Mouse (Mus musculus): ENCODE data around the gene Rasa4.
"Not testable (repeated sequence)": the region's sequence is repeated elsewhere in the genome, so short reads cannot be mapped to it uniquely, and the experiment has no call there.

Rasa4 gene

DNA sequence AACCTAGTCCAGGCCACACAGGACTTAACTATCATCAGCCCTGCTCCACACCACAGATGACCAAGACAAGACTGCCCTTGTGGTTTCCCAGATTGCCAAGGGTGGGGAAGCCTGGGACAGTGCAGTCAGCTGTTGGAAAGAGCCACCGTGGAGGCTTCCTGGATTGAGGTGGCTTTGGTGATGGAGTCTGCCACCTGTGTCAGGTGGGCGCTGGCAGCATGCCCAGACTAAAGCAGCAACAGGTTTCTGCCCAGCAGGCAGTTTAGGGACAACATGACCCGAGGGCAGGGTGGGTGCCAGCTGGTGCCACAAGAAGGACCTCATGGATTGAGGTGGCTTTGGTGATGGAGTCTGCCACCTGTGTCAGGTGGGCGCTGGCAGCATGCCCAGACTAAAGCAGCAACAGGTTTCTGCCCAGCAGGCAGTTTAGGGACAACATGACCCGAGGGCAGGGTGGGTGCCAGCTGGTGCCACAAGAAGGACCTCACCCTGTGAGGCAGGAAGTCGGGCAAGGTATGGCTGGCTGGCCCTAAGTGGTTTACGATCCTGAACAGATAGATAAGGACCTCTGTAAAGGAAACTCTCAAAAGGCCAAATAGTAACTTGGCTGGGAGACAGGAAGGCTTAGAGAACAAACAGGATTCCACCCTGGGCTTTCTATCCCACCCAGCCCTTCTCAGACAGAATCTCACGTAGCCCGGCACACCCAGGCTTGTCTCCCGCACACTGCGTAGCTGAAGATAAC is 17.1 kb upstream of the Rasa4 start:
- intact Hi-C loops (cut with DNase I), result not testable (repeated sequence)

GRCm38 (mm10) chr5:136069411-136069810 is 14.3 kb upstream of the Rasa4 start:
- intact Hi-C loops (cut with DNase I), result no loop called here

DNA sequence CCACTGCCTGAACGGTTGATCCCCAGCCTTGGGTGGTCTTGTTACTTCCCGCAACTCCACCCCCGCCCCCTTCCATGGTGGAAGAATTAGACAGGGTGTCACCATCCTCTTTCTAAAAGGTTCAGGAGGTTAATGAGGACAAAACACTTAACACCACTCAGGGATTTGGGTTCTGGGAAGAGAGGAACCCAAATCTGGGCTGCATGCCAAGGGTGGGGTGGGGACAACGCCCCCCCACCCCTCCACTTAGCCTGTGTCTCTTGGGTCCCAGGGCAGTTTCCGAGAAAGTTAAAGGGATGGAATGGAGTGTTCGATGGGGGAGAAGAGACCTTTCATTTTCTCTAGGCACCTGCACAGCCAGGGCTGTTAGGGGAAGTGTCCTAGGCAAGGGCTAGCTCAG is 10.7 kb upstream of the Rasa4 start:
- intact Hi-C loops (cut with DNase I), result no loop called here

GRCm38 (mm10) chr5:136073526-136073925 is 10.2 kb upstream of the Rasa4 start:
- intact Hi-C loops (cut with DNase I), result no loop called here

- intact Hi-C loops (cut with DNase I), result no loop called here
These were observed 8.6 kb upstream of the Rasa4 start for GRCm38 (mm10) chr5:136075076-136075475.

- intact Hi-C loops (cut with DNase I), result no loop called here
These were observed 7.4 kb upstream of the Rasa4 start for GRCm38 (mm10) chr5:136076284-136076683.

DNA sequence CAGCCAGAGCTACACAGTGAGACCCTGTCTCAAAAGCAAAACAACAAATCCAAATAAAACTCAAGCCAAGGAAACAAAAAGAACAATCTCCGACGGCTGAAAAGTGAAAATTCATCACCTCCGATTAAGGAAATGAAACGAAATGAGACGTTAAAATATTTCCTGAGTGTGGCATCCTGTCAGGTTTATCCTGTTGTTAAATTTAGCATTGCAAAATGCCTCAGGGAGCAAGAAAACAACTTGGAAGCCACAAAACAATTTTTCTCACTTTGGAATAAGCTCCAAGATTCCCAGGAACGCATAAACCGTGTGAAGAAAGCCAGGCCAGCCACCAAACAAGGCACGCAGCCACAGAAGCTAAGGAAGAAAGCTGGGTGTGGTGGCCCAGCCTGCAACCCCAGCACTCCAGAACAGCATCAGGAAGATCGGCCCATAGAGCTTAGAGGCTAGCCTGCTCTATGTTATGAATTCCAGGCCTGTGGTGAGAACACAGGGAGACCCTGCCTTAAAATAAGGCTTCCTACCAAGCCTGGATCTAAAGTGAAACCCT is 6.6 kb upstream of the Rasa4 start:
- intact Hi-C loops (cut with DNase I), result no loop called here

DNA sequence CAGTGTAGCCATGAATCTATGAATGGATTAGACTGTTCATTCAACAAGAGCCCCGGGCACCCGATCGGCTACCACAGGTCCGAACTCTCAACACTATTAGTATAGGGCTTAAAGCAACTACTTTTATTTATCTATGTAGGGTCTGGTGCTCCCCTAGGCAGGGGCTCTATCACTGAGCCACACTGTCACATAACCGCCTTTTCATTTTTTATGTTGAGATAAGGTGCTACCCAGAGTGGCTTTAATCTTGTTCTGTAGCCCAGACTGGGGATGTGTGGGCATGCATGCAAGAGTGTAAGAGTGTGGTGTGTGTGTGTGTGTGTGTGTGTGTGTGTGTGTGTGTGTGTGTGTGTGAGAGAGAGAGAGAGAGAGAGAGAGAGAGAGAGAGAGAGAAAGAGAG is 5.6 kb upstream of the Rasa4 start:
- intact Hi-C loops (cut with DNase I), result no loop called here

- intact Hi-C loops (cut with DNase I), result no loop called here
These were observed 1.4 kb upstream of the Rasa4 start for GRCm38 (mm10) chr5:136082345-136082744.

- intact Hi-C loops (cut with DNase I), result no loop called here
These were observed 597 bp downstream of the Rasa4 start for GRCm38 (mm10) chr5:136084144-136084881.

DNA sequence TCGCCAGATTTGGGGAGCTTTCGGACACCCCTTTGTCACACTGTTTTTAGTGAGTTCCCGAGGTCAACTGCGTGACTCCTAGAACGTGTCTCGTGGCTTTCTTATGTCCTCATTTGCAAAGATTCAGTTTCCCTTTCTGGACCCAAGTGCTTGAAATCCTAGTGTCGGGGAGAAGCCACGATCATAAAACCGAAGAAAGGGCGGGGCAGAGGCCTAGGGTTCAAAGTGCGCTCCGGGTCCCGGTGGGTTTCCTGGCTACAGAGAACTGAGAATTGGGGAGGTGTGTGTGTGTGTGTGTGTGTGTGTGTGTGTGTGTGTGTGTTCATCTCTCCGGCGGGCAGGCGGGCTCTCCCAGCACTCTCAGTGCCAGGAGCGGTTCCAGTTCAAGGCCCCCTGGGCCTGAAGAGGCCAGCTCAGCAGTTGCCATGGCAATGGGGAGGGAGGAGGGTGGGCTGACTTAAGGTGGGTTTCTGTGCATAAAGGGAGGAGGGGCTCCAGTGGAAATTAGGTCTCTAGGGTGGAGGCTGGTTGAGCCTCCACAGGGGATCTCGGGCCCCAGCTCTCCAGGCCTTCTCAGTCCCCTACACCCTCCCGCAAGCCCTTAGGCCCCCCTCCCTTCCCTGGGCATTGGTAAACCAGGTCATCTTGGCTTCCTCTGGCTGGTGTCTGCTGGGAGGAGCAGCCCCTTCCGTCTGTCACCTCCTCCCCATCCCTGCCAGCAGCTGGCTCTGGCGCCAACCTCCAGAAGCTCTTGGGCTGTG is 1.4 kb downstream of the Rasa4 start:
- intact Hi-C loops (cut with DNase I), result no loop called here

DNA sequence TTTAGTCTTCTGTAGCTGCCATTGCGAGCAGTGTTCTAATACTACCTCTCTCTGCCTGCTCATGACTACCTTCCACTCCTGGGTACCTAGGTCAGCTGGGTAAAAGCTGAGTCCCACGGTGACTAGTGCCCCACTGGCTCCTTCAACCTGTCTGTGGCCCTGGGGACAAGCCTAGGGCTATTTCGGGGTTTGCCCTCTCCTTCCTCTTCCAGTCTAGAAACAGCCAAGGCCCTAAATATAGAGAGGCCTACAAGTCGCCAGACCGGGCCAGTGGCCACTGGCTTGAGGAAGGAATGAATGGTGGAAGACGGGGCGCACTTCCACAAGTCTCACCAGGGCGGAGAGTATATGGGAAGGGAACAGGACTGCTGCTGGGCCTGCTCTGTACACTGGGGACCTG is 2.6 kb downstream of the Rasa4 start:
- intact Hi-C loops (cut with DNase I), result no loop called here

DNA sequence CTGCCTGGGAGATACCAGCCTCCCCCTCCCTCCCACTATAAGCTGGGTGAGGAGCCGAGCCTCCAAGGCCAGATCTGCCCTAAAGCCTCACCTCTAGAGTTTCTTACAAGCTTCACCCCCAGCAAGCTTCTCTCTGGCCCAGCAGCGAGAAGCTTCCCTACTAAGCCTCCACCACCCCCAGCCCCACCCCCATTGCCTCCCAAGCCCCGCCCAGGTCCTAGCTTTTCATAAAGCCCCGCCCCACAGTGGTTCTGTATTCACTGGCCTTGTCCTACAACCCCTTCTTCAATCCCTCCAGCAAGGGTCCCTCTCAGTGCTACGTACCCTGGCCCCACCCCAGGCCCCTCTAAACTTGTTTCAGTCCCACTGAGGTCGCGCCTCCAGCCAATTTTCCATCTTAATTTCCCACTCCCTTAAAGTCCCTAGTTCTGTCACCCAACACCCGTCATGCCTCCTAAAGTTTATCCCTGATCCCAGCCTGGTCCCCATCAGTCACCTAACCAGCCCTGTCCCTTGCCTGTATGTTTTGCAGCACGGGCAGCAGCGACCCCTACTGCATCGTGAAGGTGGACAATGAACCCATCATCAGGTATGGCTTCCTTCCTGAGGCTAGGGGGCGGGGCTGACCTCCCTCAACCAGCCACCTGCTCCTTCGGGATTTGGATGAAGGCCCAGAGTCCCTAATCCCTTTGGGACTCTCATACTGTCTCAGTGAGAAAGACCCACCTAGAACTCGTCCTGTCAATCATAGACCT is 5.3 kb downstream of the Rasa4 start:
- intact Hi-C loops (cut with DNase I), result no loop called here

DNA sequence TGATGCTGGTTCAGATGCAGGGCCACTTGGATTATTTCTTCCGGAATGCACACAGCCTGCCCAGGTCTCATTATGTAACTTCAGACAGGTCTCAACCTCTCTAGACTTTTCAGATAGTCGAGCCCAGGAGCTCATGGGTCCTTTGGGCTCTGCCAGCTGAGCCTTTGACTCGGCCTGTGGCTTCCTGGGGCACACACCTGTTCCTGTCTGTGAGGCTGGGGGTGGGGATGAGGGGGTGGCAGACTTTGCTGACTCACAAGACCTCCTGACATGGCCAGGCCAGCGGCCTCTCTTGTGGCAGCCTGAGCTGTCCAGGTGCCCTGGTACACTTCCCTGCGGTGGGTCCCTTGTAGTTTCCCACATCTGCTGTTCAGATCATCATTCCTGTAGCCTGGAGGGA is 8.2 kb downstream of the Rasa4 start:
- intact Hi-C loops (cut with DNase I), result no loop called here

- intact Hi-C loops (cut with DNase I), result no loop called here
These were observed 10.7 kb downstream of the Rasa4 start for GRCm38 (mm10) chr5:136094249-136095010.

DNA sequence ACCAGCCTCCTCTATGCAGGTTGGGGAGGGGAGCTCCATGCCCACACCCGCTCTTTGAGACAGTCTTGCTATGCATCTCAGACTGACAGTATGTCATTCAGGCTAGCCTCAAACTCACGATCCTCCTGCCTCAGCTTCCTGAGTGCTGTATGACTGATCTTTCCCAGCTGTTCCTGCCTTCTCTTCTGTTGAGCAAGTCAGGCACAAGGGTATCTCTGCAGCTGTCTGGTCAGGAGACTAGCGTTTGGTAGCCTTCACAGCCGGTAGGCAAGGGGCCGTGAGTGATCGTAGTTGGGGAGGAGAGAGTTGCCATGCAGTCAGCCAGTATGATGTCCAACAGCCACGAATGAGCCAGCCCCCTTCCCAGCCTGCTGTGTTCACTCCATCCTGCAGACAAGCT is 11.4 kb downstream of the Rasa4 start:
- intact Hi-C loops (cut with DNase I), result no loop called here

DNA sequence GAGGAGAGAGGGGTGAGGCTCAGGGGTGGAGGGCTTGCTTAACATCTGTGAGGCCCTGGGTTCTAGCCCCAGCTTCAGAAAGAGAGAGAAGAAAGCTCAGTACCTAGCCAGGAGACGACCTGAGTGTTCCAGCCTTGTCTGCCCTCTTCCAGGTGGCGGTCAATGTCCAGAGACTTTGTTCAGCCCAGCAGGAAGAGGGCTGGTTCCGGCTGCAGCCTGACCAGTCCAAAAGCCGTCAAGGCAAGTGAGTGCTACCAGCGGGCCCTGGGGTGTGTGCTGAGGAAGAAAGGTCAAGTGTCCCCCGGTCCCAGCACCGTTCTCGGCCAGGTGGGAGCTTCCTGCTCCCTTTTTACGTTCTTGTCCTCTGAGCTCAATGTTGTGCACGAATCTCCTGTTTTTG is 14.8 kb downstream of the Rasa4 start:
- intact Hi-C loops (cut with DNase I), result no loop called here

- intact Hi-C loops (cut with DNase I), result loop anchor here (2.0 kb wide), 1 partner anchor 35 kb away; the partner anchor contains the start of genes Alkbh4 and Lrwd1
These were observed 18.5 kb downstream of the Rasa4 start for GRCm38 (mm10) chr5:136102099-136102820.

- intact Hi-C loops (cut with DNase I), result no loop called here
These were observed 20.8 kb downstream of the Rasa4 start for GRCm38 (mm10) chr5:136104511-136104910.

GRCm38 (mm10) chr5:136108486-136108885 is 24.8 kb downstream of the Rasa4 start:
- intact Hi-C loops (cut with DNase I), result no loop called here
